Mouse (Mus musculus): ENCODE results near the gene Dock9.

DNA sequence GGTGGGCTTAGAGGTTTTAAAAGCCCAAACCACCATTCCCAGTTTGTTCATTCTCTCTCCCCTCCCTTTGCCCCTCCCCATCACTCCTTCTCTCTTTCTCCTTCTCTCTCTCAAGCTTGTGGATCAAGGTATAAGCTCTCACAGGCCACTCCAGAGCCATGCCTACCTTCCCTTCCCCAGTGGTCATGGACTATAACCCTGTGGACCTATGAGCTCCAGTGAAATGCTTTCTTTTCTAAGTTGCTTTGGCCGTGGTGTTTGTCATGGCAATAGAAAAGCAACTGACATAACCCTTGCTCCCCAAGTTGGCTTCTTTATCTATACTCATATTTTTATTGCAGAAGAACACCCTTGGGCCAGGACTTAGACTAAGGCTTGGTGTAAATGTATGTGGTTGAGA is 299.8 kb downstream of the Dock9 start:
- TF ChIP-seq CTCF (IDR thresholded peaks at IDR 0.05; ENCODE audit: low read depth, low read length) = no peak
- TF ChIP-seq POLR2AphosphoS5 (IDR thresholded peaks at IDR 0.05; ENCODE audit: insufficient replicate concordance, low read depth, low read length) = no peak
- no peak for TF ChIP-seq TAL1 (conservative IDR thresholded peaks at IDR 0.05; ENCODE audit: low read depth, low read length)
- TF ChIP-seq GATA1 (IDR thresholded peaks at IDR 0.05; ENCODE audit: borderline replicate concordance, low read length) = no peak

Data from G1E (cell line).